Mouse (Mus musculus): ENCODE measurements around the gene Dab1.

Dab1 gene

GRCm38 (mm10) chr4:104257776-104258175 is 638.6 kb downstream of the Dab1 start:
- no peak for DNase-seq (ENCODE audit: low spot score)

GRCm38 (mm10) chr4:104269422-104270172 is 650.4 kb downstream of the Dab1 start:
- DNase-seq (ENCODE audit: low spot score): no peak

- DNase-seq (ENCODE audit: low spot score): no peak
These were observed 651.0 kb downstream of the Dab1 start for GRCm38 (mm10) chr4:104270173-104270557.

GRCm38 (mm10) chr4:104275260-104275659 is 656.1 kb downstream of the Dab1 start:
- no peak for DNase-seq (ENCODE audit: low spot score)

GRCm38 (mm10) chr4:104276916-104277315 is 657.8 kb downstream of the Dab1 start:
- DNase-seq (ENCODE audit: low spot score): no peak

GRCm38 (mm10) chr4:104281518-104281917 is 662.4 kb downstream of the Dab1 start:
- no peak for DNase-seq (ENCODE audit: low spot score)

GRCm38 (mm10) chr4:104283906-104284305 is 664.7 kb downstream of the Dab1 start:
- DNase-seq (ENCODE audit: low spot score): no peak

GRCm38 (mm10) chr4:104288401-104288800 is 669.2 kb downstream of the Dab1 start:
- DNase-seq (ENCODE audit: low spot score): no peak

- no peak for DNase-seq (ENCODE audit: low spot score)
These were observed 682.6 kb downstream of the Dab1 start for GRCm38 (mm10) chr4:104301764-104302163.

GRCm38 (mm10) chr4:104302996-104303652 is 684.0 kb downstream of the Dab1 start:
- DNase-seq (ENCODE audit: low spot score): no peak

- no peak for DNase-seq (ENCODE audit: low spot score)
These were observed 688.6 kb downstream of the Dab1 start for GRCm38 (mm10) chr4:104307781-104308180.

- DNase-seq (ENCODE audit: low spot score): no peak
These were observed 707.1 kb downstream of the Dab1 start for GRCm38 (mm10) chr4:104326221-104326620.

- no peak for DNase-seq (ENCODE audit: low spot score)
These were observed 712.7 kb downstream of the Dab1 start for GRCm38 (mm10) chr4:104331896-104332295.

- DNase-seq (ENCODE audit: low spot score): no peak
These were observed 713.2 kb downstream of the Dab1 start for GRCm38 (mm10) chr4:104332399-104332798.

- no peak for DNase-seq (ENCODE audit: low spot score)
These were observed 718.1 kb downstream of the Dab1 start for GRCm38 (mm10) chr4:104337279-104337678.

GRCm38 (mm10) chr4:104338382-104338781 is 719.2 kb downstream of the Dab1 start:
- DNase-seq (ENCODE audit: low spot score): no peak

GRCm38 (mm10) chr4:104361345-104361744 is 742.2 kb downstream of the Dab1 start:
- DNase-seq (ENCODE audit: low spot score): no peak

- DNase-seq (ENCODE audit: low spot score): no peak
These were observed 747.3 kb downstream of the Dab1 start for GRCm38 (mm10) chr4:104366491-104366890.

- peak; percentile 67 for DNase-seq (ENCODE audit: low spot score)
These were observed 748.0 kb downstream of the Dab1 start for GRCm38 (mm10) chr4:104366894-104367740.

GRCm38 (mm10) chr4:104367741-104368411 is 748.7 kb downstream of the Dab1 start:
- DNase-seq (ENCODE audit: low spot score): peak; percentile 39

- DNase-seq (ENCODE audit: low spot score): peak; percentile 38
These were observed 749.4 kb downstream of the Dab1 start for GRCm38 (mm10) chr4:104368561-104369021.

GRCm38 (mm10) chr4:104369091-104369490 is 749.9 kb downstream of the Dab1 start:
- DNase-seq (ENCODE audit: low spot score): no peak
